Mouse (Mus musculus) bone marrow macrophage, adult 2 months (primary cell): ENCODE measurements around the gene Dhx35.

Source experiments
- CTCF ChIP-seq: IDR thresholded peaks from 2 replicates; pipeline ENCODE4 v1.5.1; 2012; ENCODE audit warnings: low read depth, mild to moderate bottlenecking, low read length, moderate library complexity
- POLR2A ChIP-seq: IDR thresholded peaks from 2 replicates; pipeline ENCODE4 v1.6.1; 2012; ENCODE audit warnings: mild to moderate bottlenecking, low read depth, low read length, borderline replicate concordance

GRCm38 (mm10) chr2:158770126-158770757 is 24.4 kb upstream of the Dhx35 start:
- TF ChIP-seq CTCF = no peak
- TF ChIP-seq POLR2A = no peak
